Mouse (Mus musculus) ES-E14 (cell line): ENCODE results near the gene Cd3eap. TPM values are rescaled to one million over a fixed set of nuclear protein-coding genes. Genes with fewer than 3 reads are reported as not detected.

ENCODE experiments used
- DNase-seq: peaks from one replicate; pipeline ENCODE4 v3.0.0-alpha.2; 2013; ENCODE audit warnings: low read depth, low spot score
- H3K27ac ChIP-seq: 2 replicates; pipeline ENCODE4 v1.5.1; 2012; ENCODE audit warnings: low read depth, mild to moderate bottlenecking, low read length, moderate library complexity, mixed read lengths; ENCODE audit not compliant: poor library complexity, insufficient read depth, severe bottlenecking
- H3K36me3 ChIP-seq: 2 replicates; pipeline ENCODE4 v1.6.1; 2012; ENCODE audit warnings: mild to moderate bottlenecking, low read length, moderate library complexity, mixed read lengths; ENCODE audit not compliant: control insufficient read depth, poor library complexity, insufficient read depth, severe bottlenecking
- H3K4me1 ChIP-seq, 2 experiments: fragments of 150-350 bp in 1 of 2; sonication (generic) in 1 of 2; 2 replicates each; pipeline ENCODE4 v1.6.1; 2012; ENCODE audit warnings: low read length in 2 of 2, mild to moderate bottlenecking in 1 of 2, mixed read lengths in 1 of 2; ENCODE audit not compliant: control insufficient read depth in 2 of 2, insufficient read depth in 2 of 2, poor library complexity in 1 of 2
- H3K4me3 ChIP-seq, 2 experiments: fragments of 150-350 bp in 1 of 2; sonication (generic) in 1 of 2; 2 replicates each; pipeline ENCODE4 v1.5.1; 2012; ENCODE audit warnings: low read length in 2 of 2, low read depth in 1 of 2, mild to moderate bottlenecking in 1 of 2, mixed read lengths in 1 of 2; ENCODE audit not compliant: insufficient read depth in 1 of 2, poor library complexity in 1 of 2, severe bottlenecking in 1 of 2
- H3K9ac ChIP-seq: 2 replicates; pipeline ENCODE4 v1.6.1; 2012; ENCODE audit warnings: low read depth, mild to moderate bottlenecking, low read length, mixed read lengths; ENCODE audit not compliant: poor library complexity, insufficient read depth, severe bottlenecking
- H3K9me3 ChIP-seq: fragments of 150-350 bp; sonication (generic); 2 replicates; pipeline ENCODE4 v1.6.1; 2012; ENCODE audit warnings: low read depth, mild to moderate bottlenecking, low read length; ENCODE audit not compliant: control insufficient read depth, insufficient read depth
- CHD2 ChIP-seq: IDR thresholded peaks from 2 replicates; pipeline ENCODE4 v1.6.1; 2014; ENCODE audit warnings: mild to moderate bottlenecking, low read depth, low read length, inconsistent platforms
- HCFC1 ChIP-seq: IDR thresholded peaks from 2 replicates; pipeline ENCODE4 v1.6.1; 2012; ENCODE audit warnings: low read length, inconsistent platforms, borderline replicate concordance; ENCODE audit not compliant: insufficient read depth
- MAFK ChIP-seq: IDR thresholded peaks from 2 replicates; pipeline ENCODE4 v1.6.1; 2014; ENCODE audit warnings: mild to moderate bottlenecking, low read depth, low read length, inconsistent platforms; ENCODE audit not compliant: insufficient read depth
- ZC3H11A ChIP-seq: IDR thresholded peaks from 2 replicates; pipeline ENCODE4 v1.6.1; 2012; ENCODE audit warnings: low read depth, mild to moderate bottlenecking, inconsistent platforms, low read length, borderline replicate concordance
- ZNF384 ChIP-seq: IDR thresholded peaks from 2 replicates; pipeline ENCODE4 v1.6.1; 2012; ENCODE audit warnings: low read depth, low read length, inconsistent platforms
- in situ Hi-C, 2 experiments: fragments of 600-800 bp; cut with MboI; formaldehyde crosslinking; loops; one replicate each; pipeline ENCODE4 v1.15.1; 2025; ENCODE audit warnings: low sequenced_read_pairs in 2 of 2, inconsistent platforms in 1 of 2; ENCODE audit not compliant: unreplicated experiment in 2 of 2
- total RNA-seq: library from RNA; depleted of rRNA; stranded (reverse); fragments of 300-350 nt; gene quantifications from 2 replicates; pipeline ENCODE4 v1.2.3, GENCODE M21; 2012

Cd3eap gene
- total RNA-seq, 1 experiment, result 26.7 TPM

- no peaks in the 10 kb centered on the region for H3K9me3 ChIP-seq
- peaks cover 1 to 16% of the 10 kb centered on the region in 2 experiments; a peak in 2 of 4 replicates for H3K4me1 ChIP-seq
- no peak overlapping the region for H3K9ac ChIP-seq
- DNase-seq, result no peak
- no peak overlapping the region for H3K27ac ChIP-seq
- no peak overlapping the region for H3K4me3 ChIP-seq
- H3K36me3 ChIP-seq, result no peaks in the 10 kb centered on the region
- TF ChIP-seq ZC3H11A, result no peak
- TF ChIP-seq ZNF384, result no peak
- TF ChIP-seq CHD2, result no peak
- TF ChIP-seq HCFC1, result no peak
- no peak for TF ChIP-seq MAFK
- in situ Hi-C loops, result no loop called here
Observed at GRCm38 (mm10) chr7:19338060-19338459, 21.2 kb downstream of the Cd3eap start.

- in situ Hi-C loops, result no loop called here
- Histone ChIP-seq H3K4me1 (peaks cover 3 to 15% of the 10 kb centered on the region in 2 experiments; a peak in 2 of 4 replicates), H3K9me3 (no peaks in the 10 kb centered on the region), H3K9ac (no peak overlapping the region), H3K27ac (no peak overlapping the region), H3K4me3 (no peak overlapping the region), H3K36me3 (no peaks in the 10 kb centered on the region)
- DNase-seq, result no peak
- TF ChIP-seq ZNF384 (no peak), HCFC1 (no peak), ZC3H11A (no peak), MAFK (no peak), CHD2 (no peak)
Observed at GRCm38 (mm10) chr7:19337122-19337521, 22.2 kb downstream of the Cd3eap start.

- TF ChIP-seq HCFC1, result no peak
- TF ChIP-seq MAFK, result no peak
- no peak for TF ChIP-seq CHD2
- no peak for TF ChIP-seq ZNF384
- no peak for TF ChIP-seq ZC3H11A
- peaks cover 2 to 5% of the 10 kb centered on the region in 2 experiments; a peak in 1 of 4 replicates for H3K4me1 ChIP-seq
- in situ Hi-C loops, result no loop called here
- no peaks in the 10 kb centered on the region for H3K9me3 ChIP-seq
- H3K4me3 ChIP-seq, result no peak overlapping the region
- H3K36me3 ChIP-seq, result no peaks in the 10 kb centered on the region
- H3K27ac ChIP-seq, result no peak overlapping the region
- H3K9ac ChIP-seq, result no peak overlapping the region
- DNase-seq, result no peak
Observed at GRCm38 (mm10) chr7:19335583-19335982, 23.7 kb downstream of the Cd3eap start.

GRCm38 (mm10) chr7:19332709-19333352, 26.5 kb downstream of the Cd3eap start:
- no peak for DNase-seq
- in situ Hi-C loops, result no loop called here
- Histone ChIP-seq H3K4me1 (peaks cover 2 to 7% of the 10 kb centered on the region in 2 experiments; a peak in 1 of 4 replicates), H3K4me3 (peak overlapping the region; percentile 64 to 74), H3K36me3 (no peaks in the 10 kb centered on the region), H3K27ac (no peak overlapping the region), H3K9me3 (no peaks in the 10 kb centered on the region), H3K9ac (peak overlapping the region; percentile 75)
- no peak for TF ChIP-seq CHD2
- TF ChIP-seq HCFC1, result 0 out of 2 replicates have a peak, but pooled peaks have one; percentile 16
- TF ChIP-seq MAFK, result no peak
